Mouse (Mus musculus) forebrain, postnatal 0 days (tissue): ENCODE measurements around the gene Skap1. TPM values are rescaled to one million over a fixed set of nuclear protein-coding genes. Genes with fewer than 3 reads are reported as not detected.

Experiments used
- ATAC-seq: fragments of 200-750 bp; cut with Nextera tagmentation; 2 replicates; pipeline ENCODE4 v1.8.0; 2017; ENCODE audit warnings: mild to moderate bottlenecking, moderate library complexity
- DNase-seq: peaks from one replicate; pipeline ENCODE4 v3.0.0-alpha.2; 2015
- H3K27ac ChIP-seq: fragments of 300-500 bp; sonication (generic); 2 replicates; pipeline ENCODE4 v1.5.1; 2014; ENCODE audit warnings: low read depth, mild to moderate bottlenecking, antibody characterized with exemption, low read length, moderate library complexity, mixed read lengths
- H3K27me3 ChIP-seq: fragments of 300-500 bp; sonication (generic); 2 replicates; pipeline ENCODE4 v1.6.1; 2014; ENCODE audit warnings: mild to moderate bottlenecking, low read length, mixed read lengths; ENCODE audit not compliant: insufficient read depth
- H3K36me3 ChIP-seq: fragments of 300-500 bp; sonication (generic); 2 replicates; pipeline ENCODE4 v1.6.1; 2014; ENCODE audit warnings: mild to moderate bottlenecking, moderate library complexity; ENCODE audit not compliant: insufficient read depth
- H3K4me1 ChIP-seq: fragments of 300-500 bp; sonication (generic); 2 replicates; pipeline ENCODE4 v1.6.1; 2014; ENCODE audit warnings: antibody characterized with exemption; ENCODE audit not compliant: insufficient read depth
- H3K4me2 ChIP-seq: fragments of 300-500 bp; sonication (generic); 2 replicates; pipeline ENCODE4 v1.6.1; 2014; ENCODE audit warnings: low read depth, mild to moderate bottlenecking, moderate library complexity
- H3K4me3 ChIP-seq: fragments of 300-500 bp; sonication (generic); 2 replicates; pipeline ENCODE4 v1.5.1; 2014; ENCODE audit warnings: low read depth, low read length, mixed read lengths
- H3K9ac ChIP-seq: fragments of 300-500 bp; sonication (generic); 2 replicates; pipeline ENCODE4 v1.6.1; 2014; ENCODE audit warnings: mild to moderate bottlenecking
- H3K9me3 ChIP-seq: fragments of 300-500 bp; sonication (generic); 2 replicates; pipeline ENCODE4 v1.6.1; 2016; ENCODE audit warnings: low read length
- CTCF ChIP-seq: sonication (generic); IDR thresholded peaks from 2 replicates; pipeline ENCODE4 v1.5.1; 2016; ENCODE audit warnings: antibody characterized with exemption, control low read depth, low read depth
- WGBS: fragments of 180-500 bp; shearing (Covaris S2); extraction: QIAGEN DNeasy Blood & Tissue Kit; methylation state at CpG from one replicate; pipeline ENCODE4 v1.1.7; 2014; 5-methylcytosine and 5-hydroxymethylcytosine counted together
- polyA plus RNA-seq: library from polyadenylated mRNA; unstranded; fragments of >200 nt; fragmentation: Nextera tagmentation; extraction: Ambion mirVana; gene quantifications from 2 replicates; pipeline ENCODE4 v1.2.1, GENCODE M21; 2015
- total RNA-seq: library from RNA; depleted of rRNA; stranded (reverse); fragments of >200 nt; gene quantifications from 2 replicates; pipeline ENCODE4 v1.2.3, GENCODE M21; 2014

Skap1 gene
- total and polyA plus RNA-seq, 2 experiments from 2014 or later, result 1.6 to 3.7 TPM

GRCm38 (mm10) chr11:96604751-96605450 lies 140.5 kb downstream of the Skap1 start:
- no peak overlapping the region for H3K4me3 ChIP-seq
- H3K27me3 ChIP-seq, result no peaks in the 10 kb centered on the region
- WGBS, result 55% methylated on average over 7 of the region's 7 CpGs
- ATAC-seq (no peak), DNase-seq (no peak)
- no peak overlapping the region for H3K9ac ChIP-seq
- no peaks in the 10 kb centered on the region for H3K36me3 ChIP-seq
- no peaks in the 10 kb centered on the region for H3K9me3 ChIP-seq
- no peak overlapping the region for H3K4me2 ChIP-seq
- no peak overlapping the region for H3K27ac ChIP-seq
- TF ChIP-seq CTCF, result no peak
- H3K4me1 ChIP-seq, result no peaks in the 10 kb centered on the region

DNA sequence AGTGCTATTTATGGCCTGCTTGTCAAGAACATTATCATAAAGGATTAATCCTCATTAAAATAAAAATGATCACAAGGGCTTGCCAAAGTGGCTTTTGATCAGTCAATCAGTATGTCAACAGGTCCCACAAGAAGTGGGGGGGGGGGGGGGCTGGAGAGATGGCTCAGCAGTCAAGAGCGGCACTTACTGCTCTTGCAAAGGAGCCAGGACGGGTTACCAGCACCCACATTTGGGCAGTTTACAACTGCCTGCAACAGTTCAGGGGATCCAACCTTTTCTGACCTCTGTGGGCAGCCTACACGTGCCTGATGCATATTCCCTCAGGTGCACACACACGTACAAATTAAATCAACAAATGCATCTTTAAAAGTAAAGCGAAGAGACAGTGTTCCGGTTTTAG lies 141.1 kb downstream of the Skap1 start:
- Histone ChIP-seq H3K4me1 (no peaks in the 10 kb centered on the region), H3K4me2 (no peak overlapping the region), H3K4me3 (no peak overlapping the region), H3K9ac (no peak overlapping the region), H3K27me3 (no peaks in the 10 kb centered on the region), H3K27ac (no peak overlapping the region), H3K36me3 (no peaks in the 10 kb centered on the region), H3K9me3 (no peaks in the 10 kb centered on the region)
- DNase-seq, result no peak
- no peak for TF ChIP-seq CTCF
- 90% methylated on average over 6 of the region's 6 CpGs for WGBS
- ATAC-seq, result no peak

DNA sequence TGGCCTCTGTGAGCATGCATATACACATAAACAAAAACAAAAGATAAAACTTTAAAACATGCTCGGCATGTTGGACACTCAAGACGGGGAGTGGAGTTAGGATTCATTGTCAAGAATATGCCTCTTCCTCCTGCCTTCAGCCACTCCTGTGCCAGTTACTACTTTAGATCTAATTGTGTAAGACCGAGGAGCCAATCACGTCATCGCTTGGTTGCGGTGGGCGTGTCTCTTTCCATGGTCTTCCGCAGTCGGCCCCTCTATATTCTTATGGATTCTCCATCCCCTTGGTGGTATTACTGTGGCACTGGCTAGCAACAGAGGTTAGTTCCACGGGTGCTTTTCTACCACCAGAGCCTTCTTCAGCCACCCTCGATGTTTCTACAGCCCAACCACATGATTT lies 148.2 kb downstream of the Skap1 start:
- Histone ChIP-seq H3K27ac (no peak overlapping the region), H3K4me3 (no peak overlapping the region), H3K27me3 (no peaks in the 10 kb centered on the region), H3K9ac (no peak overlapping the region), H3K36me3 (no peaks in the 10 kb centered on the region), H3K4me2 (no peak overlapping the region), H3K4me1 (no peaks in the 10 kb centered on the region), H3K9me3 (no peaks in the 10 kb centered on the region)
- 80% methylated on average over 11 of the region's 11 CpGs for WGBS
- ATAC-seq (no peak), DNase-seq (no peak)
- no peak for TF ChIP-seq CTCF

GRCm38 (mm10) chr11:96616792-96617191 lies 152.4 kb downstream of the Skap1 start:
- Histone ChIP-seq H3K27ac (no peak overlapping the region), H3K4me2 (no peak overlapping the region), H3K4me1 (no peaks in the 10 kb centered on the region), H3K9me3 (no peaks in the 10 kb centered on the region), H3K36me3 (no peaks in the 10 kb centered on the region), H3K4me3 (no peak overlapping the region), H3K27me3 (no peaks in the 10 kb centered on the region), H3K9ac (no peak overlapping the region)
- 62% methylated on average over 5 of the region's 5 CpGs for WGBS
- TF ChIP-seq CTCF, result no peak
- ATAC-seq, result no peak
- no peak for DNase-seq

DNA sequence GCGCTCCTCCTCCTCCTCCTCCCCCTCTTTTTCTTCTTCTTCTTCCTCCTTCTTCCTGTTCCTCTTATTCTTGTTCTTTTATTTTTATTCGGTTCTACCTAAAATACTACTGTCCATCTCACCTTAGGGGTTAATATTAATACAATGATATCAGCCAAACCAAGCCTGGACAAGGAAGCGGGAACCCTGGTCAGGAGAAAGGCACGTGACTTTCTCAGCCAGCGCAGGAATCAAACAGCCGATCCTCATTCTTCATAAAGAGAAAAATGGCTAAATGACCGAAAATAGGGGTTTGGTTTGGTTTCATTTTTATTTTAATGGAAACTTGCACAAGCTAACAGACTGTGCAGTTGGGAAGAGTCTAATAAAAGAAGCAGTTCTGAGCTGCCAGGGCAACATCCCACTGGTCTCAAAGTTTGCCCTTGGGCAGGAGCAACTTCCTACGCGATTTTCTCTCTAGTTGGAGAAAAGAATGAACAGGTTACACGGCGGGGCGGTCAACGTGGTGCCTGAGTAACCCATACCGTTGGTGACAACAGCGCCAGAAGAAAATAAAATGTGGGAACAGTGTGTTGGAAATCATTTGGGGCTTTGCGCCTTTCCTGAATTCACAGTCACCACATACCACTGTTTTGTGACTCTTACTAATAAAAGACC lies 154.5 kb downstream of the Skap1 start:
- H3K27me3 ChIP-seq, result no peaks in the 10 kb centered on the region
- no peaks in the 10 kb centered on the region for H3K9me3 ChIP-seq
- DNase-seq, result no peak
- TF ChIP-seq CTCF, result no peak
- no peak for ATAC-seq
- no peak overlapping the region for H3K4me3 ChIP-seq
- no peak overlapping the region for H3K4me2 ChIP-seq
- no peaks in the 10 kb centered on the region for H3K36me3 ChIP-seq
- no peak overlapping the region for H3K9ac ChIP-seq
- H3K27ac ChIP-seq, result no peak overlapping the region
- WGBS, result 70% methylated on average over 16 of the region's 16 CpGs
- H3K4me1 ChIP-seq, result no peaks in the 10 kb centered on the region

DNA sequence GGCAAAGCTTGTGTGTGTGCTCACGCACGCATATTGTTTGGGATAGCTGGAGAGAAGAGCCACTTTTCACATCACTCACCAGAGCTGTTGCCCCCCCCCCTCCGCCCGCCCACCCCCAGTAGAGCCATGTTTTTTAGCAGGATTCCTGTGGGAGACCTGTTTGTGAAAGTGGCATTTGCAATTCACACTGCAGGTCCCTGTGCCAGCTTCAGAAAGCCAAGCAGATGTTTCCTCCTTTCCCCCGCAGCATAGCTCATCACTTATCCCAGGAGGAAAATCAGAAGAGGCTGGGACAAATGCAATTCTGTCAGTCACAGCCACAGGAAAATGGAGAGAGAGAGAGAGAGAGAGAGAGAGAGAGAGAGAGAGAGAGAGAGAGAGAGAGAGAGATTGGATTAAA lies 155.2 kb downstream of the Skap1 start:
- H3K27ac ChIP-seq, result no peak overlapping the region
- no peak for TF ChIP-seq CTCF
- H3K9ac ChIP-seq, result no peak overlapping the region
- ATAC-seq, result no peak
- H3K27me3 ChIP-seq, result no peaks in the 10 kb centered on the region
- H3K36me3 ChIP-seq, result no peaks in the 10 kb centered on the region
- H3K9me3 ChIP-seq, result no peaks in the 10 kb centered on the region
- no peaks in the 10 kb centered on the region for H3K4me1 ChIP-seq
- no peak overlapping the region for H3K4me2 ChIP-seq
- no peak for DNase-seq
- no peak overlapping the region for H3K4me3 ChIP-seq
- WGBS, result 24% methylated on average over 5 of the region's 5 CpGs

GRCm38 (mm10) chr11:96620006-96620405 lies 155.6 kb downstream of the Skap1 start:
- TF ChIP-seq CTCF, result no peak
- DNase-seq (no peak), ATAC-seq (no peak)
- Histone ChIP-seq H3K4me3 (no peak overlapping the region), H3K36me3 (no peaks in the 10 kb centered on the region), H3K27ac (no peak overlapping the region), H3K27me3 (no peaks in the 10 kb centered on the region), H3K4me2 (no peak overlapping the region), H3K9me3 (no peaks in the 10 kb centered on the region), H3K4me1 (no peaks in the 10 kb centered on the region), H3K9ac (no peak overlapping the region)
- WGBS, result 30% methylated on average over 7 of the region's 7 CpGs
